Mouse (Mus musculus): ENCODE data around the gene Arhgap23.

The Arhgap23 gene

GRCm38 (mm10) chr11:97508198-97508597 is 92.9 kb downstream of the Arhgap23 start:
- DNase-seq = no peak

- DNase-seq = no peak
These were observed 93.7 kb downstream of the Arhgap23 start for GRCm38 (mm10) chr11:97509058-97509457.

- DNase-seq = no peak
These were observed 94.6 kb downstream of the Arhgap23 start for GRCm38 (mm10) chr11:97509715-97510485.

GRCm38 (mm10) chr11:97510966-97511660 is 95.8 kb downstream of the Arhgap23 start:
- peak; percentile 78 to 79 for DNase-seq

GRCm38 (mm10) chr11:97511661-97512369 is 96.5 kb downstream of the Arhgap23 start:
- peak; percentile 72 to 83 for DNase-seq

GRCm38 (mm10) chr11:97512511-97512910 is 97.2 kb downstream of the Arhgap23 start:
- peak in 1 of 2 experiments; percentile 32 for DNase-seq

- no peak for DNase-seq
These were observed 97.7 kb downstream of the Arhgap23 start for GRCm38 (mm10) chr11:97513066-97513465.

- DNase-seq = peak; percentile 77 to 85
These were observed 105.2 kb downstream of the Arhgap23 start for GRCm38 (mm10) chr11:97520541-97520940.

GRCm38 (mm10) chr11:97521741-97522474 is 106.6 kb downstream of the Arhgap23 start:
- DNase-seq = peak; percentile 54 to 66

- DNase-seq = no peak
These were observed 107.8 kb downstream of the Arhgap23 start for GRCm38 (mm10) chr11:97523107-97523506.

GRCm38 (mm10) chr11:97523827-97524261 is 108.5 kb downstream of the Arhgap23 start:
- DNase-seq = peak; percentile 63 to 83

GRCm38 (mm10) chr11:97524306-97524705 is 109.0 kb downstream of the Arhgap23 start:
- DNase-seq = no peak

- DNase-seq = no peak
These were observed 110.0 kb downstream of the Arhgap23 start for GRCm38 (mm10) chr11:97525313-97525712.

GRCm38 (mm10) chr11:97528282-97528808 is 113.0 kb downstream of the Arhgap23 start:
- DNase-seq = peak; percentile 71 to 87

- DNase-seq = no peak
These were observed 114.7 kb downstream of the Arhgap23 start for GRCm38 (mm10) chr11:97530069-97530468.

- no peak for DNase-seq
These were observed 115.6 kb downstream of the Arhgap23 start for GRCm38 (mm10) chr11:97530961-97531360.

- DNase-seq = peak; percentile 87 to 92
These were observed 116.3 kb downstream of the Arhgap23 start for GRCm38 (mm10) chr11:97531381-97532260.

- DNase-seq = no peak
These were observed 117.0 kb downstream of the Arhgap23 start for GRCm38 (mm10) chr11:97532354-97532753.

- no peak for DNase-seq
These were observed 117.7 kb downstream of the Arhgap23 start for GRCm38 (mm10) chr11:97532950-97533582.

- DNase-seq = no peak
These were observed 118.3 kb downstream of the Arhgap23 start for GRCm38 (mm10) chr11:97533653-97534052.
